ENCODE assay signal across 29 mouse cellular contexts in genomic region chr2:163493031-163493430, GRCm38 (mm10). TPM values are rescaled to one million over a fixed set of nuclear protein-coding genes. Genes with fewer than 3 reads are reported as not detected.
DNase-seq lines count a peak whose midpoint lies in the region; ATAC-seq and TF ChIP-seq lines count a peak whose summit lies in the region.
"Had no signal": no experiment of that assay in that cellular context is flagged by ENCODE, and none has a peak within 500 bp of the region (broad histone marks: within the 10 kb centered on the region; RNA-seq: fewer than 3 reads in every experiment).

No protein-coding gene starts in this region.

- ATAC-seq in forebrain, embryonic 11.5 days (replicated peaks; ENCODE audit: low FRiP score) = no peak
- no peak for ATAC-seq in forebrain, embryonic 14.5 days
- ATAC-seq in limb, embryonic 11.5 days (ENCODE audit: insufficient number of reproducible peaks, low FRiP score, low TSS enrichment, low read depth) = no peak
- ATAC-seq: forebrain, embryonic 16.5 days had no signal

- 13% methylated on average over 5 of the region's 5 CpGs for WGBS in forebrain, embryonic 11.5 days
- 11% methylated on average over 5 of the region's 5 CpGs for WGBS in forebrain, embryonic 14.5 days
- WGBS in limb, embryonic 11.5 days = 39% methylated on average over 5 of the region's 5 CpGs
- 39% methylated on average over 5 of the region's 5 CpGs for WGBS in limb, embryonic 10.5 days

- no peaks in the 10 kb centered on the region for H3K36me3 ChIP-seq in forebrain, embryonic 11.5 days (ENCODE audit: control insufficient read depth, insufficient read depth, low read length)
- no peaks in the 10 kb centered on the region for H3K36me3 ChIP-seq in forebrain, embryonic 14.5 days (ENCODE audit: control insufficient read depth, insufficient read depth, low read length)
- H3K36me3 ChIP-seq in limb, embryonic 11.5 days (ENCODE audit: control insufficient read depth, insufficient read depth, low read length) = no peaks in the 10 kb centered on the region
- no peaks in the 10 kb centered on the region for H3K36me3 ChIP-seq in limb, embryonic 10.5 days
- H3K36me3 ChIP-seq in myocyte (ENCODE audit: control insufficient read depth, insufficient read depth) = no peaks in the 10 kb centered on the region
- H3K36me3 ChIP-seq: embryonic facial prominence, embryonic 15.5 days; forebrain, embryonic 10.5 days; heart, embryonic 15.5 days had no signal

- no peaks in the 10 kb centered on the region for H3K9me3 ChIP-seq in forebrain, embryonic 11.5 days (ENCODE audit: control insufficient read depth, low read length)
- no peaks in the 10 kb centered on the region for H3K9me3 ChIP-seq in forebrain, embryonic 14.5 days (replicated peaks; ENCODE audit: control insufficient read depth, low read length)
- H3K9me3 ChIP-seq in limb, embryonic 11.5 days (ENCODE audit: control insufficient read depth, low read length) = no peaks in the 10 kb centered on the region
- H3K9me3 ChIP-seq in limb, embryonic 10.5 days (replicated peaks) = no peaks in the 10 kb centered on the region
- H3K9me3 ChIP-seq: embryonic facial prominence, embryonic 15.5 days; forebrain, embryonic 10.5 days; heart, embryonic 15.5 days had no signal

- no peak overlapping the region for H3K4me2 ChIP-seq in forebrain, embryonic 11.5 days (ENCODE audit: low read depth, low read length, severe bottlenecking)
- no peak overlapping the region for H3K4me2 ChIP-seq in forebrain, embryonic 14.5 days (ENCODE audit: low read length)
- no peak overlapping the region for H3K4me2 ChIP-seq in limb, embryonic 11.5 days (ENCODE audit: low read depth, severe bottlenecking)
- no peak overlapping the region for H3K4me2 ChIP-seq in myocyte (ENCODE audit: low read depth)
- H3K4me2 ChIP-seq: embryonic facial prominence, embryonic 15.5 days; heart, embryonic 11.5 days; heart, embryonic 15.5 days had no signal

- no peak overlapping the region for H3K4me3 ChIP-seq in forebrain, embryonic 11.5 days (ENCODE audit: low read depth, low read length)
- H3K4me3 ChIP-seq in forebrain, embryonic 14.5 days (ENCODE audit: low read depth, low read length) = no peak overlapping the region
- H3K4me3 ChIP-seq in limb, embryonic 11.5 days (ENCODE audit: low read depth, low read length) = no peak overlapping the region
- no peak overlapping the region for H3K4me3 ChIP-seq in limb, embryonic 10.5 days
- H3K4me3 ChIP-seq in myocyte = peak overlapping the region; percentile 7
- H3K4me3 ChIP-seq: embryonic facial prominence, embryonic 15.5 days; erythroblast, embryonic 14.5 days; forebrain, embryonic 10.5 days; heart, adult 2 months; heart, embryonic 15.5 days had no signal

- H3K9ac ChIP-seq in forebrain, embryonic 11.5 days (ENCODE audit: low read length) = peak overlapping the region; percentile 12; the same call in 1 of the 2 replicates
- no peak overlapping the region for H3K9ac ChIP-seq in forebrain, embryonic 14.5 days (ENCODE audit: low read length)
- 0 out of 2 replicates have a peak overlapping the region, but pooled peaks have one; percentile 7 for H3K9ac ChIP-seq in limb, embryonic 11.5 days (ENCODE audit: low read length)
- H3K9ac ChIP-seq: embryonic facial prominence, embryonic 15.5 days; heart, embryonic 15.5 days had no signal

- H3K4me1 ChIP-seq in forebrain, embryonic 11.5 days (replicated peaks; ENCODE audit: control insufficient read depth, insufficient read depth, low read length) = peaks cover 2% of the 10 kb centered on the region; the same call in 1 of the 2 replicates
- H3K4me1 ChIP-seq in forebrain, embryonic 14.5 days (ENCODE audit: control insufficient read depth, insufficient read depth, low read length) = no peaks in the 10 kb centered on the region
- no peaks in the 10 kb centered on the region for H3K4me1 ChIP-seq in limb, embryonic 11.5 days (ENCODE audit: control insufficient read depth, insufficient read depth, low read length)
- no peaks in the 10 kb centered on the region for H3K4me1 ChIP-seq in limb, embryonic 10.5 days
- H3K4me1 ChIP-seq: heart, embryonic 15.5 days had no signal

- TF ChIP-seq POLR2A in myocyte (IDR thresholded peaks at IDR 0.05; ENCODE audit: insufficient read length, low read depth) = no peak

- no peak overlapping the region for H3ac ChIP-seq in myocyte (ENCODE audit: control insufficient read depth, insufficient read length)

- H3K27me3 ChIP-seq in forebrain, embryonic 11.5 days (ENCODE audit: control insufficient read depth, insufficient read depth, low read length) = no peaks in the 10 kb centered on the region
- no peaks in the 10 kb centered on the region for H3K27me3 ChIP-seq in forebrain, embryonic 14.5 days (replicated peaks; ENCODE audit: control insufficient read depth, insufficient read depth, low read length)
- H3K27me3 ChIP-seq in limb, embryonic 11.5 days (ENCODE audit: control insufficient read depth, insufficient read depth, low read length) = no peaks in the 10 kb centered on the region
- 0 out of 2 replicates have a peak, but pooled peaks cover 13% of the 10 kb centered on the region for H3K27me3 ChIP-seq in limb, embryonic 10.5 days (ENCODE audit: low read depth, poor library complexity, severe bottlenecking)
- peaks cover 27% of the 10 kb centered on the region for H3K27me3 ChIP-seq in myocyte (ENCODE audit: control insufficient read depth, insufficient read depth, insufficient read length)

- DNase-seq in forebrain, embryonic 11.5 days (ENCODE audit: low spot score) = no peak
- DNase-seq in forebrain, embryonic 14.5 days (ENCODE audit: low spot score) = no peak
- DNase-seq in limb, embryonic 11.5 days (ENCODE audit: low spot score) = no peak
- no peak for DNase-seq in limb, embryonic 10.5 days (ENCODE audit: low spot score)
- DNase-seq in ES-CJ7 (ENCODE audit: low read depth, low spot score) = peak; percentile 71
- no peak for DNase-seq in cerebellum, postnatal 4 days (ENCODE audit: low spot score in 2 of 2)
- DNase-seq in layer of hippocampus, adult 8-10 months (ENCODE audit: low spot score in 2 of 2) = no peak
- DNase-seq: adrenal gland, adult 8-10 months; adrenal gland, postnatal 36 days; B cell, adult 2 months; cerebellum, adult 2 months; embryo, embryonic 11 days; gastrocnemius, postnatal 10 days; heart, adult 2 months; heart, postnatal 14 days had no signal

- H3K27ac ChIP-seq in forebrain, embryonic 11.5 days (ENCODE audit: low read depth, low read length) = no peak overlapping the region
- H3K27ac ChIP-seq in forebrain, embryonic 14.5 days (ENCODE audit: low read depth, low read length) = no peak overlapping the region
- H3K27ac ChIP-seq in limb, embryonic 11.5 days (replicated peaks; ENCODE audit: low read depth, low read length) = no peak overlapping the region
- H3K27ac ChIP-seq in limb, embryonic 10.5 days = no peak overlapping the region
- H3K27ac ChIP-seq: embryonic facial prominence, embryonic 15.5 days; forebrain, embryonic 10.5 days; heart, adult 2 months; heart, embryonic 15.5 days; hindbrain, postnatal 0 days had no signal

- no peaks in the 10 kb centered on the region for H3K79me2 ChIP-seq in myocyte (ENCODE audit: control insufficient read depth, insufficient read depth)

TF ChIP-seq in myocyte, 11 proteins besides CTCF, POLR2A, EP300 and RAD21 (continues in another document):
- TF ChIP-seq E2F4 (IDR thresholded peaks at IDR 0.05; ENCODE audit: insufficient read depth) (no peak), USF1 (IDR thresholded peaks at IDR 0.05; ENCODE audit: low read depth) (no peak), POLR2AphosphoS2 (IDR thresholded peaks at IDR 0.05; ENCODE audit: insufficient read length, low read depth) (no peak), MYOD1 (IDR thresholded peaks at IDR 0.05; ENCODE audit: control insufficient read depth in 1 of 3, insufficient read length in 2 of 3, low read depth in 2 of 3) (no peak), MYOG (IDR thresholded peaks at IDR 0.05; ENCODE audit: control insufficient read depth in 1 of 3, insufficient read depth in 1 of 3, insufficient read length in 2 of 3, low read depth in 2 of 3) (no peak), TCF3 (IDR thresholded peaks at IDR 0.05; ENCODE audit: insufficient read length, low read depth) (no peak), TCF12 (IDR thresholded peaks at IDR 0.05; ENCODE audit: insufficient read depth, poor library complexity, severe bottlenecking) (no peak)

RNA-seq across cellular contexts. Expression of gene R3hdml, which starts 0.9 kb away (rescaled TPM):
- polyA plus RNA-seq in forebrain, embryonic 11.5 days (2014; fragmentation: Nextera tagmentation; extraction: Ambion mirVana) = not detected in 2 replicates
- polyA plus RNA-seq in forebrain, embryonic 14.5 days (2014; fragmentation: Nextera tagmentation; extraction: Ambion mirVana) = 0.40 TPM in 1 of 2 replicates, not detected in the other
- polyA plus RNA-seq in limb, embryonic 11.5 days (2014; fragmentation: Nextera tagmentation; extraction: Ambion mirVana) = not detected in 2 replicates
- not detected in 2 replicates for polyA plus RNA-seq in limb, embryonic 10.5 days (2016; fragmentation: Nextera tagmentation; extraction: Ambion mirVana)
- polyA plus RNA-seq in myocyte (2012; fragmentation: generic; extraction: Trizol) = 44.0 TPM
- total RNA-seq in layer of hippocampus, adult 8-10 months (2022) = not detected
- total RNA-seq: adrenal gland, adult 8-10 months; adrenal gland, postnatal 36 days; common myeloid progenitor, adult 5-6 weeks; gastrocnemius, postnatal 10 days; gastrocnemius, postnatal 4 days; heart, adult 2 months; heart, postnatal 14 days; hematopoietic stem cell, adult 5-6 weeks; MEL had no signal
- polyA plus RNA-seq: cerebellum, adult 2 months; embryonic facial prominence, embryonic 11.5 days; erythroblast, embryonic 14.5 days; forebrain, embryonic 10.5 days; forebrain, embryonic 16.5 days; heart, adult 2 months; heart, embryonic 11.5 days; heart, embryonic 15.5 days had no signal

RNA-seq across cellular contexts. Expression of gene Hnf4a, which starts 13.6 kb away (rescaled TPM):
- not detected in 2 replicates for polyA plus RNA-seq in forebrain, embryonic 11.5 days (2014; fragmentation: Nextera tagmentation; extraction: Ambion mirVana)
- not detected in 2 replicates for polyA plus RNA-seq in forebrain, embryonic 14.5 days (2014; fragmentation: Nextera tagmentation; extraction: Ambion mirVana)
- polyA plus RNA-seq in limb, embryonic 11.5 days (2014; fragmentation: Nextera tagmentation; extraction: Ambion mirVana) = 0.34 TPM in 1 of 2 replicates, not detected in the other
- polyA plus RNA-seq in limb, embryonic 10.5 days (2016; fragmentation: Nextera tagmentation; extraction: Ambion mirVana) = 0.06 TPM in 1 of 2 replicates, not detected in the other
- polyA plus RNA-seq in myocyte (2012; fragmentation: generic; extraction: Trizol) = not detected
- not detected for total RNA-seq in layer of hippocampus, adult 8-10 months (2022)
- total RNA-seq: heart, adult 2 months had no signal
- polyA plus RNA-seq: embryonic facial prominence, embryonic 11.5 days; embryonic facial prominence, embryonic 15.5 days; forebrain, embryonic 10.5 days; frontal cortex, adult 2 months; heart, adult 2 months; heart, embryonic 15.5 days; hindbrain, postnatal 0 days had no signal

RNA-seq across cellular contexts. Expression of gene Fitm2, which starts 20.6 kb away (rescaled TPM):
- polyA plus RNA-seq in forebrain, embryonic 11.5 days (2014; fragmentation: Nextera tagmentation; extraction: Ambion mirVana) = 11.3 and 12.5 TPM in 2 replicates
- 8.6 and 10.4 TPM in 2 replicates for polyA plus RNA-seq in forebrain, embryonic 14.5 days (2014; fragmentation: Nextera tagmentation; extraction: Ambion mirVana)
- 9.5 and 9.6 TPM in 2 replicates for polyA plus RNA-seq in limb, embryonic 11.5 days (2014; fragmentation: Nextera tagmentation; extraction: Ambion mirVana)
- polyA plus RNA-seq in limb, embryonic 10.5 days (2016; fragmentation: Nextera tagmentation; extraction: Ambion mirVana) = 7.7 and 10.0 TPM in 2 replicates
- 24.6 TPM for polyA plus RNA-seq in myocyte (2012; fragmentation: generic; extraction: Trizol)
- total RNA-seq in layer of hippocampus, adult 8-10 months (2022) = 10 to 100 TPM; 17.0 to 23.5 (median 20.7) TPM

RNA-seq across cellular contexts. Expression of gene Gdap1l1, which starts 54.8 kb away (rescaled TPM):
- polyA plus RNA-seq in forebrain, embryonic 11.5 days (2014; fragmentation: Nextera tagmentation; extraction: Ambion mirVana) = 28.8 and 31.1 TPM in 2 replicates
- 107 and 113 TPM in 2 replicates for polyA plus RNA-seq in forebrain, embryonic 14.5 days (2014; fragmentation: Nextera tagmentation; extraction: Ambion mirVana)
- polyA plus RNA-seq in limb, embryonic 11.5 days (2014; fragmentation: Nextera tagmentation; extraction: Ambion mirVana) = 0.28 and 0.51 TPM in 2 replicates
- polyA plus RNA-seq in limb, embryonic 10.5 days (2016; fragmentation: Nextera tagmentation; extraction: Ambion mirVana) = 0.30 and 0.45 TPM in 2 replicates
- 0.43 TPM for polyA plus RNA-seq in myocyte (2012; fragmentation: generic; extraction: Trizol)
- 10 to 100 TPM; 65.7 to 69.2 (median 68.0) TPM for total RNA-seq in layer of hippocampus, adult 8-10 months (2022)
- total RNA-seq: gastrocnemius, postnatal 4 days; heart, adult 2 months; heart, postnatal 14 days; MEL had no signal
- polyA plus RNA-seq: erythroblast, embryonic 14.5 days had no signal

Comparison
In these comparisons a context has a peak if more than half of its experiments do, and no peak if none do; other contexts are left out.
1. RNA of gene R3hdml, which starts 0.9 kb away (polyA plus RNA-seq): 44.0 TPM in myocyte (single experiment); 0.40 TPM in forebrain, embryonic 14.5 days, not detected in forebrain, embryonic 11.5 days, not detected in limb, embryonic 11.5 days and not detected in limb, embryonic 10.5 days; every median in the first group is over 10 times any median in the second.